Mouse (Mus musculus) cerebellum, adult 2 months (tissue): ENCODE measurements around the gene Sec22c.

Source experiments
- CTCF ChIP-seq: fragments of 200-500 bp; IDR thresholded peaks from 2 replicates; pipeline ENCODE4 v1.5.1; 2011; ENCODE audit warnings: low read depth, mild to moderate bottlenecking, control low read depth, low read length, moderate library complexity, borderline replicate concordance; ENCODE audit not compliant: insufficient read depth
- POLR2A ChIP-seq: fragments of 200-500 bp; IDR thresholded peaks from 2 replicates; pipeline ENCODE4 v1.6.1; 2011; ENCODE audit warnings: low read length, control low read depth, borderline replicate concordance; ENCODE audit not compliant: insufficient read depth

DNA sequence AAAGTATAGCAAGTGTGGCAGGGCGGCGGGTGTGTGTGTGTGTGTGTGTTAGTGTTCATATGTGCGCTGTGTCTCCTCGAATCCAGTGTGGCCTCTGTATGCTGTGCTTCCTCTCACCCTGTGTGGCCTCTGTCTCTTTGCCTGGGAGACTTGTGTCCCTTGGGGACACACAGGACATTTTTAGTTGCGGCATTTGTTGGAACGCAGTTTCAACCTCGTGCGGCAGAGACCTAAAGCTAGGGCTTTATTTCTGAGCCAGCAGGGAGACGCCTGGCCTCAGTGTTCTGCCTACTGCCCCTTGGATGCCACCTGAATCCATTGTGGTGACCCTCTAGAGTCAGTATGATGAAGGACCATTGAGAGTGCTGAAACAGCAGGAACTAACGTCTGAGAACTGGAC is 72.4 kb downstream of the Sec22c start:
- TF ChIP-seq POLR2A (no peak), CTCF (no peak)
